Mouse (Mus musculus): ENCODE measurements at regions not wholly inside any gene's neighbourhood (a gene's known extent, or its start where the extent isn't known, plus 50 kb on each side); places are given as distances from the start of the nearest gene placed in this dataset.

DNA sequence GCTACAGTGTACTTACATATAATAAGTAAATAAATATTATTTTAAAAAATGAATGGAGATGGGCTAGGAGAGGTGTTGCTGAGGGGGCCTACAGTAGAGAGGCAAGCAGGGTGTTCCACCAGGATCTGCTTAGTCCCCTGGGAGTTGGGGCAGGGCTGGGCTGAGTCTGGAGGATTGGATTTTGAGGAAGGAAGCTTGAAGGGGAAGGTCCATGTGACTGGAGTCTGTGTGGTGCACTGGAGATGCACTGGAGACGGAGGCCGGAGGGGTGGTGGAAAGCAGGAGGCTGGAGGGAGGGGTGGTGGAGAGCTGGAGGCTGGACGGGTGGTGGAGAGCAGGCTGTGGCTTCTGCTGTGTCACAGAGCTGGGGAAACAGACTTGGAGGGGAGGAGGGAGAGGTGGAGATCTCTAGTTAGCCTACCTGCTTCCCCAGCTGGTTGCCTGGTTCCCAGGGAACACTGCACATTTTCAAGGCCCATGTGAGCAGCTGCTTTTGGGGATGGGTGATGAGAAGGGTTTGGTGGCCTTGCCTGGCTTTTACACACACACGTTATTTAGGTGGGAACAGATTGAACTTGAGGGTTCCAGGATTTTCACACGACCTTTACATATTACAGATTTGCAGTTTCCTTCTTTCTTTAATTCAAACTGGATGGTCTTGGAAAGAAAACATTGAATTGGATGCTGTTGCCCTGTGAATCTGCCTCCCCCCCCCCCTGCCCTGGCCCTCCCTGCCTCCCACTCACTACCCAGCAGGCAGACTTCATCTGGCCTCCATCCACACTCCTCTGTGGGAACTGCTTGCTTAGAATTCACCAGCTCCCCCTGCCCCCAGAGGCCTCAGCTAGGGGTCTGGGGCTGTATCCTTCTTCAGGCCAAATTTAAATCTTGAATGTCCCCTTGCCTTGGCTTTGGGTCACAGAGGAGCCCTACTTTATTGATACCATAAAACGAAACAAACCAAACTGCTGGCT, 51.7 kb upstream of the Slc35c1 start:
- 59% methylated on average over 6 of the region's 6 CpGs for WGBS
- peak; percentile 25 for DNase-seq (ENCODE audit: low spot score)

More for the DNA sequence above, 51.7 kb upstream of the Slc35c1 start:
- no peak for ATAC-seq (replicated peaks; ENCODE audit: low FRiP score)
- Histone ChIP-seq H3K4me1 (replicated peaks; ENCODE audit: control insufficient read depth, insufficient read depth, low read length) (no peaks in the 10 kb centered on the region), H3K27me3 (replicated peaks; ENCODE audit: control insufficient read depth, insufficient read depth, low read length) (no peaks in the 10 kb centered on the region), H3K27ac (ENCODE audit: low read depth, low read length) (no peak overlapping the region), H3K4me3 (ENCODE audit: low read depth, low read length) (no peak overlapping the region), H3K9me3 (ENCODE audit: control insufficient read depth, low read length) (no peaks in the 10 kb centered on the region), H3K4me2 (no peak overlapping the region), H3K9ac (ENCODE audit: low read depth, low read length) (no peak overlapping the region), H3K36me3 (ENCODE audit: control insufficient read depth, insufficient read depth, low read length) (no peaks in the 10 kb centered on the region)

Measured in liver, embryonic 11.5 days (tissue).